Mouse (Mus musculus) natural killer cell, adult 2 months (primary cell): ENCODE data around the gene Ergic1.

Experiments used
- DNase-seq, 2 experiments: peaks; one replicate each; pipeline ENCODE4 v3.0.0; 2022; ENCODE audit warnings: low spot score in 2 of 2

Ergic1 gene

DNA sequence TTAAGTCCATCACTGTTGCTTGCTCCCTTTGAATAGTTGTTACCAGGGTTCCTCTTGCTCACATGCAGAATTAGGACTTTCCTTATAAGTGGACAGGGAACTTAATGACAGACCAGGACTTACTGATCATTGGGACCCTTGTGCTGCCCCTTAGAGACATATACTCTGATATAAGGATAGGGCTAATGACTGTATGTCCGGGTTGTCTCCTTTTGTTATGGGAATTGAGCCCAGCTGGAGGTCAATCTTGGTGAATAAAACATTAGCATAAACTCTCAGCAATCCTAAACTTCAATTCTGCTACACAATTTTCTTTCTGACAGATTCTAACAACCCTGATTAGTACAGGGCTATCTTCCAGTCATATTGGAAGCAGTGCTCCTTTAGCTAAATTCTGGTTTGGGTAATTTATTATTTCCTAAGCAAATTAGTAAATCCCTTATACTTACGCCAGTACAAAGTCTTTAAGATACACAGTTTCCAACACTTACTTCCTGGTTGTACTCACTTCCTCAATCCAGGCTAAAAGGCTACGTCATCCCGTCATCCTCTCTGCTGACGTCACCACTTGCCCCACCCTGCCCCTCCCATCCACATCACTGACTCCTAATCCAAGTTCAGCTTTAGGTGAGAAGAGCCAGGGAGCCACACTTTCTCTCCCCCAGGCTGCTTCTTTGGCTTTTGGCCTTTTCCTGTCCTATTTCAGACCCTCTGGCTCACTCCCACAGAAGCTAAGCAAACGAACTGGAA is 23.4 kb upstream of the Ergic1 start:
- peak in 1 of 2 experiments; percentile 51 for DNase-seq

DNA sequence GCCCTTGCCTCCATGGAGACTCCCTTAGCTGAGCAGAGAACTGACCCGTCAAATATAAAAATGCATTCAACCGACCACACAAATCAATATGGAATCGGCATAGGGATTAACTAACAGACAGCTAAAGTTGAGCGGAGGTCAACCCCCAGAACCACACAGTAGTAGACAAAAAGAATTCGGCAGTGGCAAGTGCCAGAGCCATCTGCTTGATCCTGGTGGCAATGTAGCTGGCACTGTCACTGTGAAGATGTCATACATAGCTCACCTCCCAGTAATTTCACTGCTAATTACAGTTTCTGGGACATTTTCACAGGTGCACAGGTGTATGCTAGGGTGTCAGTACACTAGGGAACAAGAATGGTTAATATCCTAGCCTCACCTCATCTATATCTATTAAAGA is 21.2 kb upstream of the Ergic1 start:
- no peak for DNase-seq

DNA sequence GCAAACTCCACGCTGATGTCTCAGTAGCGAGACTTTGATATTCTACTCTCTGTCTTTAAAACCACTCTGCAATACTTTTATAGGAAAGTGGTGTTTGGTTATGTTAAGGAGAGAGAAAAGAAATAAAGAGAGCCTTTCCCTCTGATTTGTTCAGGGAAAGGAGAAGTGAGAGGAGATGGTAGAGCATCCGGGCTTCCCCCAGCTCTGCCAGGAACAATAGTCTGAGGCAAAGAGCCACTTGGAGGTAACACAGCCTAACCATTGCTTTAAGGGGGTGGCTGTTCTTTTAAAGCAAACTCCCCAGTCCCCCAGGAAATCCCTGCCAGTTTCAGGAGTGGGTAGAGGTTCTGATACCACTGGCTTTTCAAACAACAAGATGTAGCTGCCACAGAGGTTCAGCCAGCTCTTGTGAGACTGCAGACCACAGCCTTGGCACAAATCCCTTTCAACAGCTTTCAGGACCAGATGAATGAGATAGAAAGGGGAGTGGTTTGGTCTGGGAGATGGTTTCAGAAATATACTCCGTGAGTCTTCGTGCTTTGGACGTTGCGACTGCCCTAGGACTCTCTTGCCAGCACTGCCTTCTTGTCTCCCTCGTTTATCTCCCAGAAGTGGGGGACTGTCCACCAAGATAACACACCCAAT is 16.8 kb upstream of the Ergic1 start:
- DNase-seq = no peak

DNA sequence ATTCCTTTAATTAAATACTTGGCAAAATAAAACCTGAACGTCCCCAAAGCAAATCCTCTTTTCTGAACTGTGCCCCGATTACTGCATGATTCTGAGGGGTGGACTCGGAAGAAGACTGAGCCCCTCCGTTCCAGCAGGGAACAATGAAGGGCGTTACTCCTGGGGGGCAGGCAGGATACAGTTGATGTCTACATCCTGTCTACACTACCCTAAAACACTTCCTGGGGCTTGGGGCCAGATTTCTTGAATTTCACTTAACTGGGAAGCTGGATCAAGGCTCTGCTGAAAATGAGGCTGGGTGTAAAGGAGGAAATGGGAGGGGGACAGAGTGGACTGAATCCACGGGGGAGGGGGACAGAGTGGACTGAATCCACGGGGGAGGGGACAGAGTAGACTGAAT is 13.5 kb upstream of the Ergic1 start:
- DNase-seq = no peak

DNA sequence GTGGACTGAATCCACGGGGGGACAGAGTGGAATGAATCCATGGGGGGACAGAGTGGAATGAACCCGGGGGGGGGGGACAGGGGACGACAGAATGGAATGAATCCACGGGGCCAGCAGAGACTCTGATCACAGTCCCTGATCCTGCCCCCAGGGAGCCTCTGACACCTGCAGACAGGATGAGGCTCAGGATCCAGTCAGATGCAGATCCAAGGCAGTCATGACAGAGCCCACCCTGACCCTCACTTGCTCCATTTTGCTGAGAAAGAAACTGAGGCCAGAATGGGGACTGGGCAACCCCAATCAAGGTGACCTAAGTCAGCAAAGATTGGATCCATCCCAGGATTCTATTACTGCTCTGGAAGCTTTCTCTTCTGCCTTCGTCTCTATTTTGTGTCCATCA is 12.7 kb upstream of the Ergic1 start:
- no peak for DNase-seq

DNA sequence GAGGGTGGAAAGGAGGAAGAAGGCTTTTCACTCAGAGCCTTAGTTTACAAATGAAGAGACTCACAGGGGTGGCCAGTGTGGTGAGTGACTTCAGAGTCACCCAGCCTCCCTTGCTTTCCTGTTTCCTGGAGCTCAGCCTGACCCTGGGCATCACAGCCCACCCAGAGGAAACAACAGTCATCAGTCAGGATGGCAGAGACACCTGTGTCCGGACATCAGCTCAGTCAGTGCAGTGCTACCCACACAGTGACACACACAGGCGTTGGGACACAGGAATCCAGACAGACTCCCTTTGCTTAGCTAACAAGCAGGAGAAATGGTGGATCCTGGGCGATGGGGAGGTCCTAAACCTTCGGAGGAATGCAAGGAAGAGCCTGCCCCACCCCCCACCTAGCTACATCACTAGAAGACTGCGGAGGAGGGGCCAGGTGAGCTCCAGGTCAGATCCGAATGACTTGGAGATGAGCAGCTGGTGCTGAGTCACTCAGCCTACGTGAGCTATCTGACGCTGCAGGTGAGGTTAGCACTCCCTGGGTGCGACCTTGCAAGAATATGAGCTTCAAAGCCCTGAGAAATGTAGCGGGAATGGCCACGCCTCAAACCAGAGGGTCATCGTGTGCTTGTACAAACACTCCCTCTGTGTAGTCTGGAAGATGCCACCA is 12.0 kb upstream of the Ergic1 start:
- DNase-seq = no peak

DNA sequence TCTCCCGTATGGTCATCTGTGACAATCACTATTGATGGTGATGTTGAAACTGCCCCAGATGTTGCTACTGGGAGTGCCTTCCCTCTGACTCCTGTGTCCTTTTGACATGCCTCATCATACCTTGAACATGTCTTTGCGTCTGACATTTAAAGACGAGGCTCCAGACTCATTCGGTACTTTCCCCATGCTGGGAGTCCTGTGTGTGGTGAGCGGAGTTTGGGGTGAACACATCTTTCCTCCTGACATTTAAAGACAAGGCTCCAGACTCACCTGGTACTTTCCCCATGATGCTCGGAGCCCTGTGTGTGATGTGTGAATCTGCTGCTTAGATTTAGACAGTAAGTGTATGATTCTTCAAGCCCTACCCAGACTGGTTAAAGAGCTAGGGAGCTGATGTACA is 10.2 kb upstream of the Ergic1 start:
- no peak for DNase-seq

DNA sequence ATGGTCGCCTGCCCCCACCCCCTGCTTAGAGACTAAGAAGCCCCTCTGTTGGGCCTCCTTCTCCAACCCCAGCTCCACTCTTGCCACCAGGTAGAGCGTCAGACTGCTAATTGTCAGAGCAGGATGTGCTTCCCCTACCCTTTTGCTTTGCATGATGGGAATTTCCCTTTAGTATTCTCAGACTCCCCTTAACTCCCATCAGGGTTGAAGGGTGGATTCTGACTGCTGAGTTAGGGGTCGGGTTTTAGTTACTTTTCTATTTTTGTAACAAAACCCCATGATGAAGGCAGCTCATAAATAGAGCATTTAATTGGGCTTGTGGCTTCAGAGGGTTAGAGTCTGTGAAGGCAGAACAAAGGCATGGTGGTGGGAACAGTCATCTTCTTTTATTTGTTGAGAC is 8.3 kb upstream of the Ergic1 start:
- no peak for DNase-seq

DNA sequence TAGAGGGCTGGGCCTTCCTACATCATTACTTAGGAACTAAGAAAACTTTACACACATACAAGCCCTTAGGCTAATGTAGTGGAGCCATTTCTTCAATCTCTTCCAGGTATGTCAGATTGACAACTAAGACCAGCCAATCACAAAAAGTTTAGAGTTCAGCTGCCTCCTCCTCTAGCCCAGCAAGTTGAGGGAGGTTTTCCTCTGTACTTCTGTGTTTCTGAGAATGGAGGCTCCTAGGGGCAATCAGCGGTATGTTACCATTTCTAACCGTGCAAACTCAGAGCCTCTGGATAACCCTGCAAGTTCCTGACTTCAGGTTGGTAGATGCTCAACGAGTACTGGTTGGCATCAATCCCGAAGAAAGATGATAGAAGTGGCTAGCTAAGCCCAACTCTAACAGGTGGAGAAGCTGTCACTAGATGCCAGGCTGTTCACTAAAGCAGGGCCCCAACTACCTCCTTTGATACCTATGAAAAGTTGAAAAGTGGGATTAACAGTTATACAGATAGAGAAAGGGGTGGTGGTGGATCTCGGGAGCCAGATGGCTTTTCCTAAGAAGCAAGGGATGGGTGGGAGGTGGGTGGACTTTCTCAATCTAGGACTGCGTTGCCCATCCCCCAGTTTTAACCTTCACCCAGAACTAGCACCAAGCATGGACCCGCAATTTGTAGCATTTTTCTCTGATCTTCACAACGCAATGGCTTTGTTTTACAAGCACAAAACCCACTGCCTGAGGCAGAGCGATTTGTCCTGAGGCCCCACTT is 581 bp upstream of the Ergic1 start:
- peak in 1 of 2 experiments; percentile 17 for DNase-seq

DNA sequence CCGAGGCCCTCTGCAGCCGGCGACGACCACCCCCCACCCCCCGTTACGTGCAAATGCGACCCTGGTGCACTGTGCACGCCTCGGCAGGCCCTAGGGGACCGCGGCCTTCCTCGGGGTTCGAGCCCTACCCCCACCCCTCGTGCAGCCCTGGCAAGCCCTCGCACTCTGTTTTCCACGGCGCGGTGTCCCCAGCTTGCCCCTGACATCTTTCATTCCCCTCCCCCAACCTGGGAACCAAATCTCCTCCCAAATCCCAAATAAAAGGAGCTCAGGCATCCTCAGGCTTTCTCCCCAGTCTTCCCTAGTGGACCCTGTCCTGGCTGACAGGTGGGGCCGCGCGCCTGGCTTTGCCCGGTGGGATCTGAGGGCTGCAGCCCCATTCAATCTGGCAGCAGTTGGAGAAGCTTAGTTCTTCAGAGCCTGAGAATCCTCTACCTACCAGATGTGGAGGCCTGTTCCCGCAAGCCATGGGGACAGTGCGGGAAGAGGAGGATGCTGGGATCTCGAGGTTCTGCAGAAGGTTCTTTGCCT is 427 bp downstream of the Ergic1 start, which contains the start of gene Dusp1:
Gene Dusp1 (minus strand): TSS at position 478 of the 531 bp plus-strand sequence.
- DNase-seq = no peak

DNA sequence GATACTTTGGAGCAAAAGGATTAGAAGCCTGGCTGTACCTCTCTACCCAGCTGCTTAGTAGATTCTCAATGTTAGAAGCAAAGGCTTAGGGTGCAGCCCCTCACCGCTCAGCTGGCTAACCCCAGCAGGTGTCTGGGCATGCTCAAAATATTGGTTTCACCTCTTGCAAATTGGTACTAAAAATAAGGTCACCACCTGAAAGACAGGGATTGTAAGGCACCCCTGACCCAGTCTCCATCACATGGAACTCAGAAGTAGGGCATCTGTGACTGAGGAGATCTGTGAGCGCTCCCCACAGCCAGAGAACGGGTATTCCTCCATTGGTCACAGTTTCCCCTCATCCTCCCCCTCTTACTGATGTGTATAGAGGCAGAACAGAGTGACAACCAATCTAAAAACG is 1.0 kb downstream of the Ergic1 start:
- DNase-seq = no peak

DNA sequence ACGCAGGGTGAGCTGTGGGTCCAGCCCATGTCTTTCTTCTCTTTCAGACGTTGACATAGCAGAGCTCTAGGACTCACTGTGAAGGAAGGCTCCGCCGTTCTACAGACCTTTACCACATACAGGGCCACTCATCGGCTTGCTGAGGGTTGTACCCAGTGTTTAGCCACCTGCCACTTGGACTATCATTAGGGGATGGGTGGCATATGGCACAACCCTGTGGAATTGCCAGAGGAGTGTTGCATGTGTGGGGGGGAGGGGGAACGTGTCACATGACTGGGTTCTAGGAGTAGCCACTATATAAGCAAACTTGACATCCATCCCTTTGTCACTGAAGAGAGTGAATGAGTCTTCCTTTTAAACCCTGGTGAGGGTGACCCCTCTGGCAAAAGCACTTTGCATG is 2.2 kb downstream of the Ergic1 start:
- DNase-seq = no peak

DNA sequence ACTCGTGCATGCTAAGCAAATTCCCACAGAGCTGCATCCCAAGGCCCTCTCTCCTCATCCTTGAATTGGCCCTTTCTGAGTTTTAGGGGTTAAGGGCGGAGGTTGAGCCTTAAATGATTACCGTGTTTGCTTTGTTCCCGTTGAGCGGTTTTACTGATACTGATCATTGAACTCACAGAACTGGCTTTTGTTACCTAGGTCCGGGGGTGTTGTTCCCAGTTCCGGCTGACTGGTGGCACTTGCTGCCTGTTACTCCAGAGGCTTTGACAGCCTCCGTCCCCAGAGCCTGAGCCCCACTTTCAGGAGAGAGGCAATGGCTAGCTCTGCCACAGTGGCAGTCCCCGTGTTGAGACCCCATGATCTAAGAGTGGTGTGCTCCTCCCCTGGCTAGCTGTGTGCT is 3.1 kb downstream of the Ergic1 start:
- DNase-seq = no peak

DNA sequence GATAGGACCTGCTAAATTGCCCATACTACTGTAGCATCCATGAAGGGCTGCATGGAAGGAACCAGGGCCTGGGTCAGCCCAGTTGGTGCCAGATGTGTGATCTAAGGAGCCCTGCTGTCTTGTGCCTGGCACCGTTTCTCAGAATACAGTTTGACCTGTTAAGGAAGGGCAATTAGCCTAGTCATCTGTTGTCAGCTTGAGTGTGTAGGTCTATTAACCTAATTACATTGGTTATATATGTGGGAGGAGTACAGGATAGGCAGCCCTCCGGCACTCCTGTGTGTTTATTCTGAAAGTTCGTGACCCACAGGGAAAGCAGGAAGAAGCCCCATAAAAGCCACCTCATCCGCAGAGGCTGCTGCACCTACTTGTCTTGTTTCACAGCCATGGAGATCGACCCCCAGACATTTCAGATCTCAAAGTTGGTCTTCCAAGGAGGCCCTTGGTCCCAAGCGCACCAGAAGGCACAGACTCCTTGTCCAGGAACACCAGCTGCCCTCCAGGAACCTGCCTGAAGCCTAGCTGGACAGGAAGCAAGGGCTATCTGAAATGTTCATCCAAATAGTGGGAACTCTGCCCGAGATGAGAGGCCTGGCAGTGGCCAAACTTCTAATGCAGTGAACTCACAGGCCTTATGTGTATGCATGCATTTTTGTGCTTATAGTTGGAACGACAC is 6.0 kb downstream of the Ergic1 start:
- no peak for DNase-seq

DNA sequence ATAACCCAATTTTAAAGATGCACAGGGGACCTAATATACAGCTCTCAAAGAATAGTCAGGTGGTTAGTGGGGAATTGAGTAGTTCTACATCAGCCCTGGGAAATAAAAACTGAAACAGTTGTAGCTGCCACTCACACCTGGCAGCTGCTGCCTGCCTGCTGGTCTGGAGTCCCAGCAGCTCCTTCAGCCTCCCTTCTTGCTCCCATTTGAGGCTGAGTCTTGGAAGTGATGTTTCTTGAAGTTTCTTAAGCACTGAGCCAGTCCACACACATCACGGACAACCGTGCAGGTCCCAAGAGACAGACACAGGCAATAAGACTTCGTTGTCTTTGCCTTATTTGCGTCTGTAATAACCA is 6.5 kb downstream of the Ergic1 start:
- no peak for DNase-seq

DNA sequence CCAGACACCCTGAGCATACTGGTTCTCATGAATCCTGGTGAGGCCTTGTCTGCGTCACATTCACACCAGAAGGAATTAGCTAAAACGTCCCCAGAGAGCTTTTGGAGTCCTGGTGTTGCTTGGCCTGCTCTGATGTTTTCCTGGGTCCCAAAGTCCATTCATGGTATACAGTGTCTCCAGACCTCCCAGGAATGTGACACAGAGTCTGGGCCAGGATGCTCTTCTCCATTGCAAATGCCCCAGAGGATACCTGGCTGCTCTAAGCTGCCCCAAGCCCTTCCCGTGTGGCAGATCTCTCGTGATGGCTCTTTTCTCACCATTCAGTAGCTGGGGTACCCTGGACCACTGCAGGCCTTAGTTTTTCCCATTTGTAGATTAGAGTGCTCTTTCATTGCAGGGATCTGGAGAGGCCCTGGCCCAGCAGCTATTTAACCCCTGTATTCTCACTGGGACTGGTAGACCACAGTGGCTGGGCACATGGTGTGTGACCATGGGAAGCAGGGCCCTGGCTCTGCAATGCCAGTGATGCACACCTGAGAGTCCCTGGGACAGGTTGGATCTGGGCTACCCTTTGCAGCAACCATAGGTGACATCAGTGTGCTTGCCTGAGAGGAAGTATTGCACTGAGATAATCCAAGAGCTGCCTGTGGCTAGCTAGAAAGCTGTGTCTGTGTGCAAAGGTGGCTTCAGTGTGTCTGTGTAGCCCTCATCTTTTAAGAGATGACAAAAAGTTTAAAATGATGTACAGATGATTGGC is 8.5 kb downstream of the Ergic1 start:
- DNase-seq = no peak

DNA sequence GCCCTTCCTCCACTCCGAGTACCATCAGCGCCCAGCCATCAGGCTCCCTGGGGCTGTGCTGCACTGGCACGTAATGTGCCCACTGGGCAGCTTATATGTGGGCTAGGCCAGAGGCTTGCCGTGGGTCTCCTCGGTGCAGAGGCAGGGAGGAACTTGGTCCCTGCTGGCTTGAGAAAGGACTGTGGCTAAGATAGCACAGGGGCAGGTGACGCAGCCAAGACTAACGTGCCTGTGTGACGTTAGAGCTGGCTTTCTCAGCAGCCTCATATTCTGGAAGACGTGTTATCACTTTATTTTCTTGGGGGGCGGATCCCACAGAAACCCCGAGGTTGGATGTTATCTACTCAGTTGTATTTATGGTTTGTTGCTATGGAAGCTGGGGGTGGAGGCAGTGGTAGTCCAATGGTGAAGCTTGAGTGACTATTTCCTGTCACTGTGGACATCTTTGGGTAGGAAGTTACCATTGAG is 9.4 kb downstream of the Ergic1 start:
- DNase-seq = peak; percentile 27 to 60

DNA sequence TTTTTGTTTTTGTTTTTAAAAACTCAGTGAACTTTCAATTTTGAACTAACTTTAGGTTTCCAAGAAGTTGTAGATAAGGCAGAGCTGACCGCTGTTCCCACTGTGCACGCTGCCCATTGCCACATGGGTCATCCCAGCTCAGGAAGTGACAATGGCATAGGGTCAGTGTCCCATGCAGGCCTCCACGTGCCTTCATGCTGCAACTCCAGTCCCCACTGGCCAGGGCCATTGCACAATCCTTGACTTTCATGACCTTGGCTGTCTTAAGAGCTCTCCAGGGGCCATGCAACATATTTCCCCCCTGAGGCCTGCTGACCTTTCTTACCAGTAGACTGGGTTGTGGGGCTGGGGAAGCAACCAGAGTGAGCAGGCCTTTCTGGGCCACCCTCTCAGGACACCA is 10.1 kb downstream of the Ergic1 start:
- DNase-seq = no peak

DNA sequence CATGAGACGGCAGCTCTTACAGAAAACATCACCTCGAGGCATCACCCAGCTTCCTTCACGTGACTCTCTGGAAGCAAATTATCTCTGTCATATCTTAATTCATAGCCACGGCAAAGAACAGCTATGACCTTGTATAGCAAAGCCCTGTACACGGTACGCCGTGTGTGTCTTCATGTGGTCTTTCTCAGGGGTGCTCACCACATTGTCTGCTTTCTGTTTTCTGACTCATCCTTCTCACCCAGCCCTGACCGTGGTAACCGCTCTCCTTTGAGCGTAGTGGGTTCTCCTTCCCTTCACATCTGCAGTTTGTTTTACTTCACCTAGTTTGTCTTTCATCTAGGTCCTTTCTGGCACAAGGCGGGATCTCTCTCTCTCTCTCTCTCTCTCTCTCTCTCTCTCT is 11.0 kb downstream of the Ergic1 start:
- peak; percentile 76 to 86 for DNase-seq

DNA sequence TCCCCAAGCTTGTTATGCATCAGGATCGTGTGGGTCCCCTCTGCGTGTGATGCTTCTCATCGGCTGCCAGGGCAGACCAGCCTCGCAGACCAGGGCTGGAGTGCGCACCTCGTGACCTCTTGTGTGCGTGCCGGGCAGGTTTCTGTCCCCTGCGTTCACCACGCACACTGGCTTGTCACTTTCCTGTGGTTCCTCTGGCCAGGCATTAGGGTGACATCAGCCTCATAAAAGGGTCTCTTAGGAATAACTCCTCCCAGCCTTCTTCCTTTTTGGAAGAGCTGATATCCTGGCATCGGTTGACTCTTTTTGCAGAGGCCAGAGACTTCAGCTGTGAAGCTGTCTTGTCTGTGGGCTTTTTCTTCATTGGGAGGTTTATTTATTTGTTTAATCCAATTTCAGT is 12.8 kb downstream of the Ergic1 start:
- no peak for DNase-seq

DNA sequence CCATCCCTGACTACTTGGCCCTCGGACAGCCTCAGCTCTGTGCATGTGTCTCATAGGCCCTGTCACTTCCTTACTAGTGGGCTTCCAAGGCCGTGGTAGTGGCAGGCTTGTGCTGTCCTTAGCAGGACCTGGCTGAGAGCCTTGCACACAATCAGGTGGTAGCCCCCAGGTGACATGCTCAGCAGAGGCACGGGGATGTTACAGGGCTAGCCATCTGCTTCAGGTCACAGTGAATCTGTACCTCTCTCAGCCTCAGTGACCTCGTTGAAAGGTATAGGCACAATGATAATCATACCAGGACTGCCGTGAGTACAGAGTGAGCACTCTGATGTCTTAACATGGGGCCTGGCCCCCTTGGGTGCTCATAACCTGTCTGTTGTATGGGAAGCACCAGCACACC is 13.4 kb downstream of the Ergic1 start:
- DNase-seq = no peak
